Mouse (Mus musculus): ENCODE data around the gene Inpp5e. TPM values are rescaled to one million over a fixed set of nuclear protein-coding genes. Genes with fewer than 3 reads are reported as not detected.

Gene Inpp5e
- polyA plus RNA-seq, 1 experiment from 2014 or later = 31.5 TPM

- 0 out of 2 replicates have a peak overlapping the region, but pooled peaks have one; percentile 19 for H3K27ac ChIP-seq
- no peak overlapping the region for H3K9ac ChIP-seq
- no peaks in the 10 kb centered on the region for H3K9me3 ChIP-seq
- H3K36me3 ChIP-seq = peaks cover 60% of the 10 kb centered on the region
- WGBS = 63% methylated on average over 5 of the region's 5 CpGs
- H3K4me1 ChIP-seq = peaks cover 24% of the 10 kb centered on the region
- no peak overlapping the region for H3K4me2 ChIP-seq (replicated peaks)
- ATAC-seq (ENCODE audit: insufficient number of reproducible peaks, insufficient read depth, low FRiP score, low TSS enrichment) = no peak
- no peak overlapping the region for H3K4me3 ChIP-seq
- H3K27me3 ChIP-seq = no peaks in the 10 kb centered on the region
These were observed 2.0 kb upstream of the Inpp5e start for GRCm38 (mm10) chr2:26410931-26411411.

- no peak overlapping the region for H3K4me2 ChIP-seq (replicated peaks)
- peaks cover 51% of the 10 kb centered on the region for H3K36me3 ChIP-seq
- no peak for ATAC-seq (ENCODE audit: insufficient number of reproducible peaks, insufficient read depth, low FRiP score, low TSS enrichment)
- H3K27me3 ChIP-seq = no peaks in the 10 kb centered on the region
- no peak overlapping the region for H3K9ac ChIP-seq
- H3K27ac ChIP-seq = no peak overlapping the region
- peaks cover 27% of the 10 kb centered on the region for H3K4me1 ChIP-seq
- no peaks in the 10 kb centered on the region for H3K9me3 ChIP-seq
- WGBS = 74% methylated on average over 5 of the region's 5 CpGs
- no peak overlapping the region for H3K4me3 ChIP-seq
These were observed 1.1 kb upstream of the Inpp5e start for GRCm38 (mm10) chr2:26410091-26410490.

GRCm38 (mm10) chr2:26409362-26409761 is 359 bp upstream of the Inpp5e start:
- Histone ChIP-seq H3K9ac (no peak overlapping the region), H3K4me1 (peaks cover 27% of the 10 kb centered on the region), H3K27me3 (no peaks in the 10 kb centered on the region), H3K4me2 (replicated peaks) (peak overlapping the region; percentile 90; the same call in 1 of the 2 replicates), H3K27ac (no peak overlapping the region), H3K9me3 (no peaks in the 10 kb centered on the region), H3K36me3 (peaks cover 45% of the 10 kb centered on the region), H3K4me3 (peak overlapping the region; percentile 90)
- 62% methylated on average over 3 of the region's 3 CpGs for WGBS
- no peak for ATAC-seq (ENCODE audit: insufficient number of reproducible peaks, insufficient read depth, low FRiP score, low TSS enrichment)

GRCm38 (mm10) chr2:26403306-26403705 is 5.7 kb downstream of the Inpp5e start:
- H3K9me3 ChIP-seq = no peaks in the 10 kb centered on the region
- ATAC-seq (ENCODE audit: insufficient number of reproducible peaks, insufficient read depth, low FRiP score, low TSS enrichment) = no peak
- no peak overlapping the region for H3K9ac ChIP-seq
- peaks cover 30% of the 10 kb centered on the region for H3K4me1 ChIP-seq
- no peaks in the 10 kb centered on the region for H3K27me3 ChIP-seq
- no peak overlapping the region for H3K4me2 ChIP-seq (replicated peaks)
- peaks cover 42% of the 10 kb centered on the region for H3K36me3 ChIP-seq
- H3K4me3 ChIP-seq = no peak overlapping the region
- H3K27ac ChIP-seq = no peak overlapping the region
- WGBS = 79% methylated on average over 8 of the region's 8 CpGs

GRCm38 (mm10) chr2:26402265-26402664 is 6.7 kb downstream of the Inpp5e start:
- peaks cover 20% of the 10 kb centered on the region for H3K4me1 ChIP-seq
- H3K27ac ChIP-seq = no peak overlapping the region
- no peak overlapping the region for H3K4me3 ChIP-seq
- 89% methylated on average over 1 of the region's 1 CpGs for WGBS
- ATAC-seq (ENCODE audit: insufficient number of reproducible peaks, insufficient read depth, low FRiP score, low TSS enrichment) = no peak
- H3K9ac ChIP-seq = 0 out of 2 replicates have a peak overlapping the region, but pooled peaks have one; percentile 12
- H3K27me3 ChIP-seq = no peaks in the 10 kb centered on the region
- no peak overlapping the region for H3K4me2 ChIP-seq (replicated peaks)
- peaks cover 51% of the 10 kb centered on the region for H3K36me3 ChIP-seq
- H3K9me3 ChIP-seq = no peaks in the 10 kb centered on the region

- Histone ChIP-seq H3K9me3 (no peaks in the 10 kb centered on the region), H3K9ac (no peak overlapping the region), H3K27ac (no peak overlapping the region), H3K4me3 (no peak overlapping the region), H3K27me3 (no peaks in the 10 kb centered on the region), H3K4me2 (replicated peaks) (no peak overlapping the region), H3K36me3 (peaks cover 63% of the 10 kb centered on the region), H3K4me1 (peaks cover 8% of the 10 kb centered on the region)
- WGBS = 91% methylated on average over 4 of the region's 4 CpGs
- ATAC-seq (ENCODE audit: insufficient number of reproducible peaks, insufficient read depth, low FRiP score, low TSS enrichment) = no peak
These were observed 8.0 kb downstream of the Inpp5e start for GRCm38 (mm10) chr2:26401023-26401422.

- no peak overlapping the region for H3K4me3 ChIP-seq
- ATAC-seq (ENCODE audit: insufficient number of reproducible peaks, insufficient read depth, low FRiP score, low TSS enrichment) = no peak
- 82% methylated on average over 5 of the region's 5 CpGs for whole genome bisulfite sequencing
- H3K36me3 ChIP-seq = peaks cover 71% of the 10 kb centered on the region
- H3K4me1 ChIP-seq = 0 out of 2 replicates have a peak, but pooled peaks cover 4% of the 10 kb centered on the region
- H3K27me3 ChIP-seq = no peaks in the 10 kb centered on the region
- H3K9ac ChIP-seq = no peak overlapping the region
- no peaks in the 10 kb centered on the region for H3K9me3 ChIP-seq
- no peak overlapping the region for H3K27ac ChIP-seq
- no peak overlapping the region for H3K4me2 ChIP-seq (replicated peaks)
These were observed 8.7 kb downstream of the Inpp5e start for GRCm38 (mm10) chr2:26400296-26400695.

GRCm38 (mm10) chr2:26399647-26400046 is 9.4 kb downstream of the Inpp5e start:
- 0 out of 2 replicates have a peak, but pooled peaks cover 4% of the 10 kb centered on the region for H3K4me1 ChIP-seq
- ATAC-seq (ENCODE audit: insufficient number of reproducible peaks, insufficient read depth, low FRiP score, low TSS enrichment) = no peak
- H3K36me3 ChIP-seq = peaks cover 77% of the 10 kb centered on the region
- H3K4me3 ChIP-seq = no peak overlapping the region
- no peak overlapping the region for H3K27ac ChIP-seq
- no peaks in the 10 kb centered on the region for H3K9me3 ChIP-seq
- H3K27me3 ChIP-seq = no peaks in the 10 kb centered on the region
- no peak overlapping the region for H3K4me2 ChIP-seq (replicated peaks)
- no peak overlapping the region for H3K9ac ChIP-seq
- WGBS = 83% methylated on average over 5 of the region's 5 CpGs

- peaks cover 84% of the 10 kb centered on the region for H3K36me3 ChIP-seq
- H3K9ac ChIP-seq = no peak overlapping the region
- ATAC-seq (ENCODE audit: insufficient number of reproducible peaks, insufficient read depth, low FRiP score, low TSS enrichment) = no peak
- WGBS = 88% methylated on average over 8 of the region's 8 CpGs
- 0 out of 2 replicates have a peak, but pooled peaks cover 4% of the 10 kb centered on the region for H3K4me1 ChIP-seq
- no peak overlapping the region for H3K4me3 ChIP-seq
- no peak overlapping the region for H3K4me2 ChIP-seq (replicated peaks)
- H3K27me3 ChIP-seq = no peaks in the 10 kb centered on the region
- no peak overlapping the region for H3K27ac ChIP-seq
- H3K9me3 ChIP-seq = no peaks in the 10 kb centered on the region
These were observed 10.0 kb downstream of the Inpp5e start for GRCm38 (mm10) chr2:26398978-26399377.

GRCm38 (mm10) chr2:26391617-26392016 is 17.4 kb downstream of the Inpp5e start:
- Histone ChIP-seq H3K4me1 (peaks cover 22% of the 10 kb centered on the region), H3K4me3 (no peak overlapping the region), H3K4me2 (replicated peaks) (no peak overlapping the region), H3K9ac (no peak overlapping the region), H3K27me3 (no peaks in the 10 kb centered on the region), H3K27ac (no peak overlapping the region), H3K9me3 (no peaks in the 10 kb centered on the region), H3K36me3 (peaks cover 73% of the 10 kb centered on the region)
- 87% methylated on average over 6 of the region's 6 CpGs for WGBS
- ATAC-seq (ENCODE audit: insufficient number of reproducible peaks, insufficient read depth, low FRiP score, low TSS enrichment) = no peak

GRCm38 (mm10) chr2:26390954-26391353 is 18.0 kb downstream of the Inpp5e start:
- no peak overlapping the region for H3K4me3 ChIP-seq
- peaks cover 22% of the 10 kb centered on the region for H3K4me1 ChIP-seq
- no peaks in the 10 kb centered on the region for H3K27me3 ChIP-seq
- no peak overlapping the region for H3K27ac ChIP-seq
- H3K9ac ChIP-seq = no peak overlapping the region
- H3K36me3 ChIP-seq = peaks cover 73% of the 10 kb centered on the region
- 80% methylated on average over 3 of the region's 3 CpGs for WGBS
- no peaks in the 10 kb centered on the region for H3K9me3 ChIP-seq
- no peak overlapping the region for H3K4me2 ChIP-seq (replicated peaks)
- no peak for ATAC-seq (ENCODE audit: insufficient number of reproducible peaks, insufficient read depth, low FRiP score, low TSS enrichment)

- Histone ChIP-seq H3K9me3 (no peaks in the 10 kb centered on the region), H3K36me3 (peaks cover 73% of the 10 kb centered on the region), H3K27ac (peak within 1 kb of the TSS; percentile 75), H3K27me3 (no peaks in the 10 kb centered on the region), H3K4me2 (replicated peaks) (peak within 1 kb of the TSS; percentile 94), H3K4me1 (peaks cover 22% of the 10 kb centered on the region), H3K4me3 (peak within 1 kb of the TSS; percentile 97), H3K9ac (peak within 1 kb of the TSS; percentile 95)
- peak; percentile 76 for ATAC-seq (ENCODE audit: insufficient number of reproducible peaks, insufficient read depth, low FRiP score, low TSS enrichment)
- under 1% methylated on average over 59 of the region's 60 CpGs for WGBS
These were observed 19.8 kb downstream of the Inpp5e start, which contains the start of the genes Entr1 and Pmpca for GRCm38 (mm10) chr2:26389154-26389690. Gene Entr1, minus strand, starts transcription at chr2:26389316. Gene Pmpca, plus strand, starts transcription at chr2:26389339.
